Mouse (Mus musculus): Measurements from ENCODE around the gene Sirt2. TPM values are rescaled to one million over a fixed set of nuclear protein-coding genes. Genes with fewer than 3 reads are reported as not detected.

The Sirt2 gene
- total and polyA plus RNA-seq, 3 experiments: 35.7 to 72.4 TPM; not detected in 1

- Histone ChIP-seq H3K4me1 (ENCODE audit: control insufficient read depth in 1 of 2, insufficient read depth in 2 of 2, low read length in 2 of 2) (peaks cover 23 to 74% of the 10 kb centered on the region in 2 experiments), H3K36me3 (ENCODE audit: control insufficient read depth in 1 of 2, insufficient read depth in 2 of 2, low read length in 2 of 2) (peaks cover 45 to 81% of the 10 kb centered on the region in 2 experiments), H3K4me3 (ENCODE audit: control insufficient read depth in 1 of 2, insufficient read depth in 1 of 2, low read depth in 2 of 2, low read length in 2 of 2) (no peak overlapping the region), H3K9ac (ENCODE audit: control insufficient read depth, low read depth, low read length, poor library complexity, severe bottlenecking) (no peak overlapping the region), H3K79me2 (ENCODE audit: control insufficient read depth, insufficient read depth, low read length, poor library complexity) (peaks cover 61% of the 10 kb centered on the region), H3K9me3 (replicated peaks; ENCODE audit: insufficient read depth, low read length) (no peaks in the 10 kb centered on the region), H3K27ac (ENCODE audit: control insufficient read depth, low read depth, low read length) (0 out of 2 replicates have a peak overlapping the region, but pooled peaks have one; percentile 5), H3K27me3 (ENCODE audit: control insufficient read depth in 1 of 2, insufficient read depth in 2 of 2, low read length in 2 of 2) (no peaks in the 10 kb centered on the region)
- TF ChIP-seq ZNF384 (IDR thresholded peaks at IDR 0.05; ENCODE audit: low read depth, low read length) (no peak), BHLHE40 (IDR thresholded peaks at IDR 0.05; ENCODE audit: borderline replicate concordance, low read depth, low read length) (no peak), NRF1 (IDR thresholded peaks at IDR 0.05; ENCODE audit: insufficient read depth, low read depth, low read length, poor library complexity, severe bottlenecking) (no peak), MYB (IDR thresholded peaks at IDR 0.05; ENCODE audit: low read depth, low read length) (no peak), TAL1 (IDR thresholded peaks at IDR 0.05; ENCODE audit: low read length) (no peak), ZMIZ1 (IDR thresholded peaks at IDR 0.05; ENCODE audit: low read depth, low read length) (0 out of 2 replicates have a peak, but pooled peaks have one; percentile 36), ELF1 (IDR thresholded peaks at IDR 0.05; ENCODE audit: low read depth, low read length) (no peak), ETS1 (IDR thresholded peaks at IDR 0.05; ENCODE audit: low read depth, low read length) (no peak), CHD1 (IDR thresholded peaks at IDR 0.05; ENCODE audit: low read depth, low read length) (peak; percentile 75; the same call in 1 of the 2 replicates)
- no peak for DNase-seq (ENCODE audit: low read depth, low spot score)
These were observed 48.7 kb downstream of the Sirt2 start for GRCm38 (mm10) chr7:28815230-28815629.

GRCm38 (mm10) chr7:28816201-28816600 is 49.7 kb downstream of the Sirt2 start:
- Histone ChIP-seq H3K9ac (ENCODE audit: control insufficient read depth, low read depth, low read length, poor library complexity, severe bottlenecking) (no peak overlapping the region), H3K27ac (ENCODE audit: control insufficient read depth, low read depth, low read length) (no peak overlapping the region; the same call in 1 of the 2 replicates), H3K27me3 (ENCODE audit: control insufficient read depth in 1 of 2, insufficient read depth in 2 of 2, low read length in 2 of 2) (no peaks in the 10 kb centered on the region), H3K36me3 (ENCODE audit: control insufficient read depth in 1 of 2, insufficient read depth in 2 of 2, low read length in 2 of 2) (peaks cover 49 to 91% of the 10 kb centered on the region in 2 experiments), H3K4me3 (ENCODE audit: control insufficient read depth in 1 of 2, insufficient read depth in 1 of 2, low read depth in 2 of 2, low read length in 2 of 2) (no peak overlapping the region), H3K4me1 (ENCODE audit: control insufficient read depth in 1 of 2, insufficient read depth in 2 of 2, low read length in 2 of 2) (peaks cover 23 to 84% of the 10 kb centered on the region in 2 experiments), H3K79me2 (ENCODE audit: control insufficient read depth, insufficient read depth, low read length, poor library complexity) (peaks cover 58% of the 10 kb centered on the region), H3K9me3 (replicated peaks; ENCODE audit: insufficient read depth, low read length) (no peaks in the 10 kb centered on the region)
- DNase-seq (ENCODE audit: low read depth, low spot score): no peak
- TF ChIP-seq MYB (IDR thresholded peaks at IDR 0.05; ENCODE audit: low read depth, low read length) (no peak), E2F4 (IDR thresholded peaks at IDR 0.05; ENCODE audit: borderline replicate concordance, low read depth, low read length) (no peak), ZNF384 (IDR thresholded peaks at IDR 0.05; ENCODE audit: low read depth, low read length) (no peak), MEF2A (IDR thresholded peaks at IDR 0.05; ENCODE audit: extremely low read depth, insufficient replicate concordance, low read depth, low read length, poor library complexity, severe bottlenecking) (no peak), MXI1 (IDR thresholded peaks at IDR 0.05; ENCODE audit: low read depth, low read length) (no peak), MAX (IDR thresholded peaks at IDR 0.05; ENCODE audit: low read length) (no peak), RCOR1 (IDR thresholded peaks at IDR 0.05; ENCODE audit: low read depth, low read length) (no peak), HCFC1 (IDR thresholded peaks at IDR 0.05; ENCODE audit: low read depth, low read length) (no peak), EP300 (IDR thresholded peaks at IDR 0.05; ENCODE audit: low read depth in 1 of 2, low read length in 2 of 2) (no peak), MAFK (IDR thresholded peaks at IDR 0.05; ENCODE audit: borderline replicate concordance, low read depth, low read length) (no peak), CHD1 (IDR thresholded peaks at IDR 0.05; ENCODE audit: low read depth, low read length) (no peak), CTCF (IDR thresholded peaks at IDR 0.05 in 2 of 3, conservative IDR thresholded peaks at IDR 0.05 in 1 of 3; ENCODE audit: control insufficient read depth in 1 of 3, insufficient read depth in 1 of 3, low read depth in 2 of 3, low read length in 3 of 3, poor library complexity in 1 of 3, severe bottlenecking in 1 of 3) (no peak), SMC3 (IDR thresholded peaks at IDR 0.05; ENCODE audit: low read depth, low read length) (no peak)

Data from MEL (cell line).